Mouse (Mus musculus) testis, adult 2 months (tissue): ENCODE results near the gene Thsd4.

Source experiments
- CTCF ChIP-seq: fragments of 200-500 bp; IDR thresholded peaks from 2 replicates; pipeline ENCODE4 v1.5.1; 2012; ENCODE audit warnings: low read depth, mild to moderate bottlenecking, inconsistent platforms, low read length, moderate library complexity; ENCODE audit not compliant: control insufficient read depth, insufficient read depth, insufficient replicate concordance
- POLR2A ChIP-seq: fragments of 200-500 bp; IDR thresholded peaks from 2 replicates; pipeline ENCODE4 v1.6.1; 2012; ENCODE audit warnings: low read depth, mild to moderate bottlenecking, inconsistent platforms, low read length, moderate library complexity; ENCODE audit not compliant: control insufficient read depth

DNA sequence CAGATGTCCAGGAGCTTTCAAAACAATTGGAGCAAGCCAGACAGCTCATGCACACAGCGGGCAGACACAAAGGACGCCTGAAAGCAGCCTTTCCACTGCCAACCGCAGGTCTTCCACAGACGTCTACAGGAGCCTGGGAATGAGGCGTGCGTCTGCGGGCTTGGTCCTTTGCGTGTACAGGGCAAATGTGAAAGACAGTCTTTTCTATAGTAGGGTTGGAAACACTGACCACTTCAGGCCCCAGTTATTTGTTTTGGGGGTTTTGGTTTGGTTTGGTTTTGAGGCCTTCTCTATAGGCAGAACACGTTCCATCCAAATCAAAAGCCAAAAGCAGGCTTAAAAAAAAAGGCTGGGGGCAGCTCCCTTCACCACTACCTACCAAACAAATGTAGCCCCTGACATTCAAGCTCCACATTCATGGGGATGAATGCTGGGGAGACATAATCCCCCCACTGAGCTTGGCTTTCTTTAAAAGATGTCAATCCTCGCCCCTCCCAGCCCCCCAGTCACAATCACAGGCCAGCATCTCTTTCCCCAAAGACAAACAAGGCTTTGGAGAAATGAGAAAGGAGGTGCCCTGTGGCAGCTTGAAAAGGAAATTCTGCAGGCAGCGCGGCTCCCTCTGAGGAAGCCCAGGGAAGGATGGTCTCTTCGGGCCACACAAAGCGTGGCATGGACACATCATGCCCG, 255.1 kb downstream of the Thsd4 start:
- TF ChIP-seq POLR2A (no peak), CTCF (no peak)
